In genomic region chr14:25377900-25378716, GRCm38 (mm10) we compare ENCODE assay signal across 8 mouse cellular contexts.
DNase-seq lines count a peak whose midpoint lies in the region; ATAC-seq and TF ChIP-seq lines count a peak whose summit lies in the region.

No protein-coding gene starts in this region.

- no peaks in the 10 kb centered on the region for H3K36me3 ChIP-seq in intestine, embryonic 14.5 days (ENCODE audit: control insufficient read depth, insufficient read depth, low read length)

- WGBS in intestine, embryonic 14.5 days, result 1% methylated on average over 53 of the region's 54 CpGs

- TF ChIP-seq POLR2A in cortical plate, adult 2 months (IDR thresholded peaks at IDR 0.05; ENCODE audit: extremely low read depth, insufficient read depth, low read length), result peak; percentile 56; the same call in 1 of the 2 replicates

- peak overlapping the region; percentile 25 for H3K4me3 ChIP-seq in cortical plate, adult 2 months (ENCODE audit: insufficient read depth, low read length)
- H3K4me3 ChIP-seq in intestine, embryonic 14.5 days (ENCODE audit: low read depth, low read length), result peak overlapping the region; percentile 33

- H3K9ac ChIP-seq in intestine, embryonic 14.5 days (ENCODE audit: low read length), result peak overlapping the region; percentile 62

- peaks cover 4% of the 10 kb centered on the region; the same call in 1 of the 2 replicates for H3K4me1 ChIP-seq in cortical plate, adult 2 months (ENCODE audit: control insufficient read depth, insufficient read depth, low read length)
- H3K4me1 ChIP-seq in intestine, embryonic 14.5 days (replicated peaks; ENCODE audit: control insufficient read depth, insufficient read depth, low read length), result peaks cover 18% of the 10 kb centered on the region

- H3K4me2 ChIP-seq in intestine, embryonic 14.5 days (ENCODE audit: low read length), result peak overlapping the region; percentile 73

- intact Hi-C loops in left cerebral cortex, postnatal 10 days (cut with DNase I), result loop anchor here (10.0 kb wide), 1 partner anchor 187 kb away; no protein-coding TSS in a partner anchor

- no peak for TF ChIP-seq CTCF in cortical plate, adult 2 months (IDR thresholded peaks at IDR 0.05; ENCODE audit: extremely low read depth, insufficient read depth, low read length)

- peak overlapping the region; percentile 96 for H3K27ac ChIP-seq in cortical plate, adult 2 months (ENCODE audit: insufficient read depth, low read length)
- peak overlapping the region; percentile 98 for H3K27ac ChIP-seq in intestine, embryonic 14.5 days (ENCODE audit: low read depth)

- DNase-seq in WW6 (ENCODE audit: low read depth, low spot score), result peak; percentile 56
- DNase-seq in gastrocnemius, postnatal 25 days, result peak; percentile 87
- peak; percentile 92 for DNase-seq in intestine, embryonic 14.5 days (ENCODE audit: low spot score)
- peak; percentile 77 to 93 for DNase-seq in left cerebral cortex, postnatal 10 days (ENCODE audit: extremely low spot score in 1 of 2, low spot score in 2 of 2)
- peak; percentile 71 for DNase-seq in right cerebral cortex, postnatal 14 days
- DNase-seq in urinary bladder, postnatal 25 days (ENCODE audit: low spot score), result peak; percentile 65

- peak; percentile 93 for ATAC-seq in intestine, embryonic 14.5 days (replicated peaks; ENCODE audit: low FRiP score, low TSS enrichment, low read depth)
- peak; percentile 79 for ATAC-seq in megakaryocyte progenitor cell, adult 5-6 weeks (replicated peaks; ENCODE audit: poor library complexity)

- no peaks in the 10 kb centered on the region for H3K27me3 ChIP-seq in intestine, embryonic 14.5 days (replicated peaks; ENCODE audit: control insufficient read depth, insufficient read depth, low read length)

- no peaks in the 10 kb centered on the region for H3K9me3 ChIP-seq in intestine, embryonic 14.5 days (ENCODE audit: control insufficient read depth, low read length)

Comparison
In these comparisons a context has a peak if more than half of its experiments do, and no peak if none do; other contexts are left out.
1. Peak in every context shown above with its lines: DNase-seq, ATAC-seq, H3K4me3 ChIP-seq and H3K27ac ChIP-seq.